Mouse (Mus musculus): ENCODE measurements around the gene Zmpste24. TPM values are rescaled to one million over a fixed set of nuclear protein-coding genes. Genes with fewer than 3 reads are reported as not detected.
"Not testable (repeated sequence)": the region's sequence is repeated elsewhere in the genome, so short reads cannot be mapped to it uniquely, and the experiment has no call there.

Zmpste24 gene
- 22.1 and 22.6 TPM in 2 replicates for polyA plus RNA-seq (2012; rRNA removed)

DNA sequence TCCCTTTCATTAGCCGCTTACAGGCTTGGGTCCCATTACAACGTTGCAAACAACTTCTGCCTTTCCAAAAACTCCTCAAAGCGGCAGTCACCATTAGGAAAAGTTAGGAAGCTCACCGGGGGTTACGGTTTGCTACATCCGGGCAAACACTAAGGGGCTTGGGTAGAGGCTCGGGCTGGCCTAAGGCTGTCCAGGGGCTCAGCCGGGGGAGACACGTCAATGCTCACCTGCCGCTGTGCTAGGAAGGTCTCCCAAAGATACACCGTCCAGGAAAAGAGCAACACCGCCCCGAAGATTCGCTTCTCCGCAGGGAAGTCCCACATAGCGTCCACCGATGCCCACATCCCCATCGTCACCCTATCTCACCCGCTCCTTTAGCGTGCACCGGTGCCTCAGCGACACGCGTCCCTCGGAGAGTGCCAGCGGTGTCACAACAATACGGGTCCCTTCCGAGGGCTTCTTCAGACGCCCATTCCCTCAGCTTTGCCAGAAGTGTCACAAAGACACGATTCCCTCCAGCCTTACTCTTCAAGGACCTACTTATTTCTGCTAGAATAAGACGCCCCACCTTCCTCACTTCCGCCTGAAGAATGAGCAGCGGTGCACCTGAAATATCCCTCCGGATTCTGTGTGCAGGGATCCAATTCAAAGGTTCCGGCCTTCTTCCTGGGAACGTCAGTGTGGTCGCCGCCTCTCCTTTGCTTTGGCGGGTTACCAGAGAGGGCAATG is at the start of gene Zmpste24:
Gene Zmpste24, minus strand, starts transcription at position 592 of the 729 bp plus-strand sequence.
- DNase-seq (ENCODE audit: extremely low spot score in 1 of 2, low spot score in 1 of 2) = peak; percentile 82 to 95

- DNase-seq (ENCODE audit: extremely low spot score in 1 of 2, low spot score in 1 of 2) = no peak
These were observed 11.1 kb upstream of the Zmpste24 start, which contains the start of gene Tmco2 for GRCm38 (mm10) chr4:121109126-121109525. Tmco2 (minus strand) TSS chr4:121109226.

- peak; percentile 74 to 76 for DNase-seq (ENCODE audit: extremely low spot score in 1 of 2, low spot score in 1 of 2)
These were observed 5.3 kb upstream of the Zmpste24 start for GRCm38 (mm10) chr4:121103304-121103703.

GRCm38 (mm10) chr4:121090211-121090610 is 7.8 kb downstream of the Zmpste24 start:
- DNase-seq (ENCODE audit: extremely low spot score in 1 of 2, low spot score in 1 of 2) = no peak

GRCm38 (mm10) chr4:121088696-121089095 is 9.3 kb downstream of the Zmpste24 start:
- DNase-seq (ENCODE audit: extremely low spot score in 1 of 2, low spot score in 1 of 2) = no peak

DNA sequence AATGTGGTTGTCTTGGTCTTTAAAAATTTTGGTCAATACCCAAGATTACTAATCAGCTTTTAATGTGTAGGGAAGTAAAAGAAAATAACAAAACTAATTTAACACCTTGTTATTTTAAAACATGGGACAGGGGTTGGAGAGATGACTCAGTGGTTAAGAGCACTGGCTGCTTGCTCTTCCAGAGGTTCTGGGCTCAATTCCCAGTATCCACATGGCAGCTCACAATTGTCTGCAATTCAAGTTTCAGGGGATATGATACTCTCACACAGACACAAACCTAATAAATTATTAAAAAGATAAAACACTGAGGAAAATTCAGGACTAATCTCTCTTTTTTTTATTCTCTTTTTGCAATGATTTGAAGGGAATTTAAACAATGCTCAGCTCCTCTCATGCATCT is 13.5 kb downstream of the Zmpste24 start:
- DNase-seq (ENCODE audit: extremely low spot score in 1 of 2, low spot score in 1 of 2) = no peak

GRCm38 (mm10) chr4:121080395-121080794 is 17.6 kb downstream of the Zmpste24 start:
- no peak for DNase-seq (ENCODE audit: extremely low spot score in 1 of 2, low spot score in 1 of 2)

DNA sequence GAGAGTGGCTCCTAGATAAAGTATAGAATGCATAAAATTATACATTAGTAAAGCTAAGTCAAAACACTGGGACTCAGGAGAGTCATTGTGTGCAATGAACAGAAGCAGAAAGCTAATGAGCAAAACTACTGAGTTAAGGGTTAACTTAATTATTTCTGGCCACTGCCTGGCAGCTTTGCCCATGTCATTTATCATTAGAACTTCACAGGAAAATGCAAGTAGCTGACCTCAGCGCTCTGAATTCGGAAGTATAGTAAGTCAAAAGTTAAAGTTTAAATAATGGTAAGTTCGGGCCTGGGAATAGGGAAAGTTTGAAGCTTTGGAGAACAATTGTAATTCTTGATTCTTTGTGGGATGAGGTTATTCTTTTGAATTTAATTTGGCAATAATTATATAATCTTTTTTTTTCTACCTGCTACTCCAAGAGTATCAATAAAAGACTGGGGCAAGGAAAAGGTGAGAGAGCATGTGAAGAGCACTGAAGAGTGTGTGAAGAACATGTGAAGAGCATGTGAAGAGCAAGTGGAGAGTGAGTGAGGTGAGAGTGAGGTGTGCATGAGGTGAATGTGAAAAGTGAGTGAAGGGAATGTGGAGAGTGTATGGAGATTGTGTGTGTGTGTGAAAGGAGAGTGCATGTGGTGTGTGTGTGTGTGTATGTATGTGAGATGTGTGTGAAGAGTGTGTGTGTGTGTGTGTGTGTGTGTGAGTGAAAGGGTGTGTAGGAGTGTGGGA is 20.0 kb downstream of the Zmpste24 start:
- DNase-seq (ENCODE audit: extremely low spot score in 1 of 2, low spot score in 1 of 2) = no peak

- no peak for DNase-seq (ENCODE audit: extremely low spot score in 1 of 2, low spot score in 1 of 2)
These were observed 23.8 kb downstream of the Zmpste24 start for GRCm38 (mm10) chr4:121074250-121074649.

DNA sequence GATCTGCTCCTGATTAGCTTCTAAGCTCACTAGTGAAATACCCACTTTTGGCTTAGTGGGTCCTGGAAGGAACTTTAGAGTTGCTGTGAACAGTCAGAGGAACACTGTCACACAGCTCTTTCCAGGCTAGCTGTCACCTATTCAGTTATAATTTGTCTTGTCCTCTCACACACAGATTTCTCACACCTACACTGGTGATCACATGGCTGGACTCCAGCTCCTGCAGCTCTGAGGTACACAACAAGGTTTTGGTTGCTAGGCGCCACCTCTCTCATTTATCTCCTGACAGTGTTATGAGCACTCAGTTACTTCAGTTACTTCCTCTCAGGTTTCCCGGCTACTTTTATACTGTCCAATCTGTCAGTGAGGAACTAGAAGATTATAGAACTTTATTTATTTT is 32.7 kb downstream of the Zmpste24 start:
- DNase-seq (ENCODE audit: extremely low spot score in 1 of 2, low spot score in 1 of 2) = no peak

DNA sequence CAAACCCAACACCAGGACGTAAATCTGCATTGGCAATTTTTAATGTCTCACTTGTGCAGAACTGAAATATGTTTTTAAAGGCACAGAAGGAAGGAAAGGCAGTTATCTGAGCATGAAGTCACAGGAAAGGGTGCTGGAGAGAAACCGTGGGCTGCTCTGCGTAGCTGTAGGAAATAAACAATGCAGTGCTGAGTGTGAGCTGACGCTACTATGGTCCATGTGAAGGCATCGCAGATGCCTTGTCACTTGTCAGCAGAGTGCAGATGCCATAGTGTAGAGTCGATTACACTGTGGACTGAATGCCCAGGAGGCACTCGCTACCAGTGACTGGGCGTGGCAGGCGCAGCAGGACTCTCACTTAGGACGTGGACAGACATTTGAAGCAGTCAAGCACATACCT is 38.8 kb downstream of the Zmpste24 start:
- not testable (repeated sequence) for DNase-seq (ENCODE audit: extremely low spot score in 1 of 2, low spot score in 1 of 2)

DNA sequence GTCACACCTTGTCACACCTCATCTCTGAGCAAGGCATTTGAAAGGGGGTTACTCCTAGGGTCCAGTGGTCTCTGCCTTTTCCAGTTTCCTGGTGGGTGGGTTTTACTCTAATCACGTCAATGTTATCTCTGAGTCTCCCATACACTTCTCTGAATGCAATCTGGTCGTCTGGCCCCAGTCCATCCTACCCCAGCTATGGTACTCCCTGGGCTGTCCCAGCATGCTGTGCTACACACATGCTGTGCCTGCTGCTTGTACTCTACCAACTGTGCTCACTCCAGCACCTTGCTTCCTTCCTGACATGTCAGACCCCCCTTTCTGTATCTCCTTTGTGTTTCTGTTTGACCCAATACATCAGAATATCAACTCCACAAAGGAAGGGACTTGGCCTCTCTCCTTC is 41.0 kb downstream of the Zmpste24 start:
- no peak for DNase-seq (ENCODE audit: extremely low spot score in 1 of 2, low spot score in 1 of 2)

- DNase-seq (ENCODE audit: extremely low spot score in 1 of 2, low spot score in 1 of 2) = peak in 1 of 2 experiments; percentile 48
These were observed 41.7 kb downstream of the Zmpste24 start for GRCm38 (mm10) chr4:121056342-121056741.

DNA sequence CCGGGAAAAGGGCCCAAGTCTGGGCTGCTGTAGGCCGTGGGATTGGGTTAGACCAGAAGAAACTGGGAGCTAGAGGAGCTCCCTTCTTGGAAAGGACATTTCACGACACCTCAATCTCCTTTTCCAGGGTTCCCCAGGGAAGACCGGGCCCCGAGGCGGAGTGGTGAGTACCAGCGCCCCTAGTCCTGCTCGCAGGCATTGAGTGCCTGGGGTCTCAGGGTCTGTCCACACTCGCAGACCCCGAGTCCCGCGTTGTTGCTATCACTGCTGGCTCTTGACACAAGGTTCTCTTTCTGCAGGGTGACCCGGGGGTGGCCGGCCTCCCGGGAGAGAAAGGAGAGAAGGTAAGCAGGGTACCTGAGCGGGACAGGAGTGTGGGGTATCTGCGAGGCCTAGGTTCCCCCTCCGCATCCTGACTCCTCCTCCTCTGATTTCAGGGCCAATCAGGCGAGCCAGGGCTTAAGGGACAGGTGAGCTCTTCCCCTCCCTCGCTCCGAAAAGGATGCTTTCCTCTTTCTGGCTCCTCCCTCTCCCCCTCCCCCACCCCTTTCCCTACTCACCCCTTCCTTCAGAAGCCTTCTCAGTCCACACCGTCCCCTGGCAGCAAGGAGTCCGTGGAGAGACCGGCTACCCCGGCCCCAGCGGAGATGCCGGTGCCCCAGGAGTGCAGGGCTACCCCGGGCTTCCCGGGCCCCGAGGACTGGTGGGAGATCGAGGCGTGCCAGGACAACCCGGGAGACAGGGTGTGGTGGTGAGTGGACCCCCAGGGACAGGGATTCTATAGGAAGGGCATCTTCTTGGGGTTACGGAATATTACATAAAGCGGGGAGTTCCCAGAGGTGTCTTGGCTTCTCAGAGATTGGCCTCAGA is 45.4 kb downstream of the Zmpste24 start:
- peak in 1 of 2 experiments; percentile 43 for DNase-seq (ENCODE audit: extremely low spot score in 1 of 2, low spot score in 1 of 2)

GRCm38 (mm10) chr4:121051863-121052262 is 46.2 kb downstream of the Zmpste24 start:
- DNase-seq (ENCODE audit: extremely low spot score in 1 of 2, low spot score in 1 of 2) = no peak

GRCm38 (mm10) chr4:121042946-121043345 is 55.1 kb downstream of the Zmpste24 start:
- no peak for DNase-seq (ENCODE audit: extremely low spot score in 1 of 2, low spot score in 1 of 2)

DNA sequence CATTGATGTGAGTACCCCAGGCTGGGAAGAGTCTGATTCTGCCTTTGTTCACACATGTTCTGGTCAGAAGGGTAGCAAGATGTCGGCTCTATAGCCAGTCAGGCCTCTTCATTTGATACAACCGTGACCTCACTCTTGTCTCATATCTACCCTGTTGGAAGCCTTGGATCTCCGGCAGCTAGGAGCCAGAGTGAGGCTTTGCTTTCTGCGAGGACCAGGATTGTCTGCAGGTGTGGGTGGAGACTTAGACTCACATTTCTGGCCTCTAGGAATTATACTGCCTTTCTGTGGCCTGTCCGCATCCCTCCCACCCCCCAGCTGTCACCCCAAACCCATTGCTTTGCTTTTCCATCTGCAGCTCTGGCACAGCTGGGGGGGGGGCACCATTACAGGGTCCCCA is 55.6 kb downstream of the Zmpste24 start:
- DNase-seq (ENCODE audit: extremely low spot score in 1 of 2, low spot score in 1 of 2) = no peak

DNA sequence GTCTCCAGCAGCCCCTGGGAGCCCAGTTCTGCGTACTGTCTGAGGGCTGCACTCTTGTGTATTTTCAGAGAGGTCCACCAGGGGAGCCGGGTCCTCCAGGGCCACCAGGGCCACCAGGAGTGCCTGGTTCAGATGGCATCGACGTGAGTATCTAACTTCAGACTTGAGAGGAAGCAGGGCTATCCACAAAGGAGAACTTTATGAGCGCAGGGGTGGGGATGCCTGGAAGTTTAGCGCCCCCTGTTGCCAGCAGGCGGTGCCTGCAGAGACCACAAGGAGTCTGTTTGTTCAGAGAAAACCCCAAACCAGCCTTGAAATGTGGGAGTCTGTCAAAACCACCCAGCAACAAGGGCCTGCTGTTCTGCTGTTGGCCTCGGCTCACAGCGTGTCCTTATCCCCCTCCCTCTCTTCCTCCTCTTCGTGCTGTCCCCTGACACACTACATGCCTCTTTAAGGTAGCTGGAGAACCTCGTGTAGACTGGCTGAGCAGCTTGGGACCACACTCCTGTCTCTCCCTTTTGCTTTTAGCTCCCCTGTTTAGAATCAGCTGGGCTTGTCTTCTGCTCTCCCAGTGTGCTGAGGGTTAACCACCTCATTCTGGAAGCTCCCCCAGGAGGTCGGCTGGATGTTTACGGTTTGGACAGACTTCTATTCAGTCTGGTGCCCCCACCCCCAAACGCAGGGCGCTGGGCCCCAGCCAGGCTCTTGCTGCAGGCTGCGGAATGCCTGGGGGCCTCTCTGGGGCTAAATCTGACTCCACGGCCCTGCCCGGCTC is 57.0 kb downstream of the Zmpste24 start:
- peak in 1 of 2 experiments; percentile 79 for DNase-seq (ENCODE audit: extremely low spot score in 1 of 2, low spot score in 1 of 2)

- no peak for DNase-seq (ENCODE audit: extremely low spot score in 1 of 2, low spot score in 1 of 2)
These were observed 57.7 kb downstream of the Zmpste24 start for GRCm38 (mm10) chr4:121040323-121040722.
